Mouse (Mus musculus) neural tube, embryonic 14.5 days (tissue): ENCODE data around the gene Stx5a. TPM values are rescaled to one million over a fixed set of nuclear protein-coding genes. Genes with fewer than 3 reads are reported as not detected.
A peak's percentile ranks its signal among the peaks of the same experiment; 100 is the strongest.

ENCODE experiments used
- ATAC-seq: fragments of 200-750 bp; cut with Nextera tagmentation; 2 replicates; pipeline ENCODE4 v1.8.0; 2017; ENCODE audit warnings: low read depth, mild to moderate bottlenecking, moderate TSS enrichment, moderate library complexity
- H3K27ac ChIP-seq: fragments of 300-500 bp; sonication (generic); 2 replicates; pipeline ENCODE4 v1.5.1; 2014; ENCODE audit warnings: low read depth, mild to moderate bottlenecking, control low read depth, low read length, moderate library complexity, mixed read lengths
- H3K27me3 ChIP-seq: fragments of 300-500 bp; sonication (generic); 2 replicates; pipeline ENCODE4 v1.6.1; 2014; ENCODE audit warnings: low read length; ENCODE audit not compliant: control insufficient read depth, insufficient read depth
- H3K36me3 ChIP-seq: fragments of 300-500 bp; sonication (generic); 2 replicates; pipeline ENCODE4 v1.6.1; 2014; ENCODE audit warnings: low read length, mixed read lengths; ENCODE audit not compliant: control insufficient read depth, insufficient read depth
- H3K4me1 ChIP-seq: fragments of 300-500 bp; sonication (generic); 2 replicates; pipeline ENCODE4 v1.6.1; 2014; ENCODE audit warnings: low read length; ENCODE audit not compliant: control insufficient read depth, insufficient read depth
- H3K4me2 ChIP-seq: fragments of 300-500 bp; sonication (generic); 2 replicates; pipeline ENCODE4 v1.6.1; 2014; ENCODE audit warnings: mild to moderate bottlenecking, low read depth, low read length, control low read depth
- H3K4me3 ChIP-seq: fragments of 300-500 bp; sonication (generic); 2 replicates; pipeline ENCODE4 v1.5.1; 2014; ENCODE audit warnings: low read depth, low read length, control low read depth, mixed read lengths
- H3K9ac ChIP-seq: fragments of 300-500 bp; sonication (generic); replicated peaks from 2 replicates; pipeline ENCODE4 v1.6.1; 2014; ENCODE audit warnings: low read depth, mild to moderate bottlenecking, control low read depth, low read length, mixed read lengths
- H3K9me3 ChIP-seq: fragments of 300-500 bp; sonication (generic); 2 replicates; pipeline ENCODE4 v1.6.1; 2016; ENCODE audit warnings: low read length; ENCODE audit not compliant: control insufficient read depth
- WGBS: fragments of 180-500 bp; shearing (Covaris S2); extraction: QIAGEN DNeasy Blood & Tissue Kit; methylation state at CpG from one replicate; pipeline ENCODE4 v1.1.7; 2014; 5-methylcytosine and 5-hydroxymethylcytosine counted together
- polyA plus RNA-seq: library from polyadenylated mRNA; unstranded; fragments of >200 nt; fragmentation: Nextera tagmentation; extraction: Ambion mirVana; gene quantifications from 2 replicates; pipeline ENCODE4 v1.2.1, GENCODE M21; 2014

The Stx5a gene
- polyA plus RNA-seq = 115 and 120 TPM in 2 replicates

GRCm38 (mm10) chr19:8741243-8741869 lies at the start of gene Stx5a:
Stx5a (plus strand) TSS chr19:8741413.
- Histone ChIP-seq H3K9me3 (no peaks in the 10 kb centered on the region), H3K9ac (peak within 1 kb of the TSS; percentile 79), H3K4me3 (peak within 1 kb of the TSS; percentile 83), H3K27me3 (no peaks in the 10 kb centered on the region), H3K4me1 (peaks cover 11% of the 10 kb centered on the region), H3K27ac (peak within 1 kb of the TSS; percentile 93), H3K4me2 (peak within 1 kb of the TSS; percentile 97), H3K36me3 (peaks cover 41% of the 10 kb centered on the region)
- WGBS = under 1% methylated on average over 36 of the region's 36 CpGs
- ATAC-seq = peak; percentile 97

GRCm38 (mm10) chr19:8691871-8692539 lies 49.2 kb upstream of the Stx5a start:
- Histone ChIP-seq H3K27ac (no peak overlapping the region), H3K36me3 (no peaks in the 10 kb centered on the region), H3K9ac (no peak overlapping the region), H3K4me1 (no peaks in the 10 kb centered on the region), H3K9me3 (no peaks in the 10 kb centered on the region), H3K27me3 (no peaks in the 10 kb centered on the region), H3K4me2 (no peak overlapping the region), H3K4me3 (no peak overlapping the region)
- WGBS = 51% methylated on average over 9 of the region's 9 CpGs
- ATAC-seq = no peak

GRCm38 (mm10) chr19:8692740-8693139 lies 48.5 kb upstream of the Stx5a start:
- Histone ChIP-seq H3K4me2 (no peak overlapping the region), H3K4me1 (no peaks in the 10 kb centered on the region), H3K27ac (no peak overlapping the region), H3K9me3 (no peaks in the 10 kb centered on the region), H3K27me3 (no peaks in the 10 kb centered on the region), H3K36me3 (no peaks in the 10 kb centered on the region), H3K4me3 (no peak overlapping the region), H3K9ac (no peak overlapping the region)
- 60% methylated on average over 5 of the region's 5 CpGs for WGBS
- ATAC-seq = no peak

GRCm38 (mm10) chr19:8695330-8695729 lies 45.9 kb upstream of the Stx5a start:
- no peaks in the 10 kb centered on the region for H3K4me1 ChIP-seq
- H3K36me3 ChIP-seq = no peaks in the 10 kb centered on the region
- 66% methylated on average over 6 of the region's 6 CpGs for WGBS
- H3K27me3 ChIP-seq = no peaks in the 10 kb centered on the region
- no peak overlapping the region for H3K4me2 ChIP-seq
- no peak for ATAC-seq
- H3K27ac ChIP-seq = no peak overlapping the region
- H3K4me3 ChIP-seq = no peak overlapping the region
- no peaks in the 10 kb centered on the region for H3K9me3 ChIP-seq
- H3K9ac ChIP-seq = no peak overlapping the region

- WGBS = 83% methylated on average over 9 of the region's 9 CpGs
- no peak overlapping the region for H3K9ac ChIP-seq
Measured at GRCm38 (mm10) chr19:8699652-8700051, 41.6 kb upstream of the Stx5a start.

GRCm38 (mm10) chr19:8702458-8702857 lies 38.8 kb upstream of the Stx5a start:
- Histone ChIP-seq H3K36me3 (peaks cover 6% of the 10 kb centered on the region; the same call in 1 of the 2 replicates), H3K9me3 (no peaks in the 10 kb centered on the region), H3K4me2 (no peak overlapping the region), H3K9ac (no peak overlapping the region), H3K4me1 (no peaks in the 10 kb centered on the region), H3K27ac (no peak overlapping the region), H3K4me3 (no peak overlapping the region), H3K27me3 (no peaks in the 10 kb centered on the region)
- ATAC-seq = no peak
- WGBS = 45% methylated on average over 3 of the region's 3 CpGs

More at GRCm38 (mm10) chr19:8699652-8700051, 41.6 kb upstream of the Stx5a start:
- H3K9me3 ChIP-seq = no peaks in the 10 kb centered on the region
- no peak for ATAC-seq
- H3K27me3 ChIP-seq = no peaks in the 10 kb centered on the region
- no peaks in the 10 kb centered on the region for H3K4me1 ChIP-seq
- no peak overlapping the region for H3K4me3 ChIP-seq
- no peak overlapping the region for H3K27ac ChIP-seq
- no peak overlapping the region for H3K4me2 ChIP-seq
- no peaks in the 10 kb centered on the region for H3K36me3 ChIP-seq

GRCm38 (mm10) chr19:8703571-8703970 lies 37.6 kb upstream of the Stx5a start:
- no peaks in the 10 kb centered on the region for H3K27me3 ChIP-seq
- H3K4me3 ChIP-seq = no peak overlapping the region
- H3K4me2 ChIP-seq = no peak overlapping the region
- WGBS = 58% methylated on average over 4 of the region's 4 CpGs
- no peaks in the 10 kb centered on the region for H3K4me1 ChIP-seq
- ATAC-seq = no peak
- H3K27ac ChIP-seq = no peak overlapping the region
- peaks cover 17% of the 10 kb centered on the region for H3K36me3 ChIP-seq
- no peaks in the 10 kb centered on the region for H3K9me3 ChIP-seq
- H3K9ac ChIP-seq = no peak overlapping the region

- Histone ChIP-seq H3K9ac (no peak overlapping the region), H3K4me1 (peaks cover under 1% of the 10 kb centered on the region; the same call in 1 of the 2 replicates), H3K4me2 (no peak overlapping the region), H3K4me3 (no peak overlapping the region), H3K9me3 (no peaks in the 10 kb centered on the region), H3K27ac (no peak overlapping the region), H3K27me3 (no peaks in the 10 kb centered on the region), H3K36me3 (peaks cover 33% of the 10 kb centered on the region)
- no peak for ATAC-seq
- 69% methylated on average over 6 of the region's 6 CpGs for WGBS
Measured at GRCm38 (mm10) chr19:8705026-8705708, 36.0 kb upstream of the Stx5a start.
